Mouse (Mus musculus) neural tube, embryonic 10.5 days (tissue): ENCODE data around the gene Gp2.

ENCODE experiments used
- DNase-seq: peaks from one replicate; pipeline ENCODE4 v3.0.0-alpha.2; 2017; ENCODE audit warnings: low spot score; ENCODE audit errors: extremely low spot score

Gp2 gene

GRCm38 (mm10) chr7:119459185-119459584 lies at the start of gene Gp2:
Gp2 (minus strand) TSS chr7:119459285.
- no peak for DNase-seq

GRCm38 (mm10) chr7:119490041-119490780 lies 31.1 kb upstream of the Gp2 start:
- DNase-seq, result no peak

DNA sequence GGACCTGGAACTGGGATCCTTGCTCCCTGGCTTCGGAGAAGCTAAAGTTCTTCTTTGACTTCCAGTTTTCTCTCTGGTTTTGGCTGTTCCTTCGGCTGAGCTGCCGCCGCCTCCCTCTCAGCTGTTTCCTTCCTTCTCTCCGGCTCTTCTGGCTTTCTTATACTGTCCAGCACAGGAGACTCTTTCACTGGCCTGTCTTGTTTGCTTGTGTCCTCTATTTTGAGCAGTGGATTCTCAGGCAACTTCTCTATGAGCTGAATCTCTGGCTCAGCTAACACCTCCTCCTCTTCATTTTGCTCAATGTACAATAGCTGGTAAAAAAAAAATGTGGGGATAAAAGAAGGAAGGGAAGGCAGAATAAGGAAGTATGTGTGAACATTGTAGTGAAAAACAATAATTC lies 27.6 kb upstream of the Gp2 start:
- DNase-seq, result no peak

- DNase-seq, result no peak
These were observed 25.1 kb upstream of the Gp2 start for GRCm38 (mm10) chr7:119484154-119484553.

DNA sequence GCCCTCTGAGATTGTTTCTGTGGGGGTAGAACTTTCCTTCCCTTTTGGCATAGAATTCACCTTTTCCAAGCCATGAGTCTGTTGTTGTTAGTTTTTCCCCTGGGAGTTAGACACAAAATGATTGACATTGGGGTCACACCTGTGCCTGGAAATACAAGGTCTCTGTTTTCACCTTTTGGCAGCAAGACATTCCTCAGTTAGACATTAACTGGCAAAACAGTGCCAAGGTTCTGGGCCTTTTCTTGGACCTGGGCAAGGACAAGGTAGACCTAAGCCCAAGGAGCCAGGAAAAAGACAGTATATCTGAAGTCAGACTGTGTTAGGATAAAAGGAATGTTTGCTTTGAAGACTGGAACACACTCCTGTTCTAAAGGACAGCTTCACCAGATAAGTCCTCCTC lies 20.2 kb upstream of the Gp2 start, which contains the start of gene Umod:
TSS of gene Umod (minus strand) at position 27 of the 400 bp plus-strand sequence.
- no peak for DNase-seq

GRCm38 (mm10) chr7:119476500-119477389 lies 17.7 kb upstream of the Gp2 start:
- no peak for DNase-seq

DNA sequence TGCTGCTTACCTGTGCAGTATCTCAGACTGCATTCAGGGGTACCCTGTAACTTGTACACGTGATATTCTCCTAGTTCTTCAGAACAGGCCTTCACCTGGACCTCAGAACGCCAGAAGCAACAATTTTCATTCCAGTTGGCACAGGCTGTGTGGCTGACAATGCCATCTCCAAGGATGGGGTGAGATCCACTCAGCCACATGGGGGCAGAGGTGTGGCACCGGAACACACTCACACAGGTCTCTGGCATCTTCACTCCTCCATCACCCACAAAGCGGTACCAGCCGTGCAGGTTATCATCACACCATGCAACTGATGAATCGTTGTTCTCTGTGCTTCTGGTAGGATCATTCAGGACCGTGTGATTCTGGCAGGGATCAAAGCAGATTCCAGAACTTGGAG lies 4.9 kb downstream of the Gp2 start:
- no peak for DNase-seq

DNA sequence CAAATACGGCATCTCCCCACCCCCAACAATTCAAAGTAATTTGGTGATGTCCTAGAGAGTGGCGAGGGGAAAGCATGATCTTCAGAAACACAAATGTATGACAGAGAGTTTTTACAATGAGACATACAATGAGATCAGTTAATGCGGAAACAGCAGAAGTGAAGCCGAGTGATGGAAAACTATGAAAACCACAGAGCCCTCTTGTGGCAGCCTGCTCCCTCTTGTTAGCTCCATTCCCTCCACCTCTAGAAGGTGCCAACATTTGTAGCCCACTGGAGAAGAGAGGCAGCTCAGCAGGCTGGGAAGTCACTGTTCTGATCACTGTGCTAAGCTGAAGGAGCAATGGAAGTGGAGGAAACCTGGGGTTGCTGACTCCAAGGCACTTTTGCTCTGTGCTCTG lies 15.2 kb downstream of the Gp2 start:
- DNase-seq, result no peak

DNA sequence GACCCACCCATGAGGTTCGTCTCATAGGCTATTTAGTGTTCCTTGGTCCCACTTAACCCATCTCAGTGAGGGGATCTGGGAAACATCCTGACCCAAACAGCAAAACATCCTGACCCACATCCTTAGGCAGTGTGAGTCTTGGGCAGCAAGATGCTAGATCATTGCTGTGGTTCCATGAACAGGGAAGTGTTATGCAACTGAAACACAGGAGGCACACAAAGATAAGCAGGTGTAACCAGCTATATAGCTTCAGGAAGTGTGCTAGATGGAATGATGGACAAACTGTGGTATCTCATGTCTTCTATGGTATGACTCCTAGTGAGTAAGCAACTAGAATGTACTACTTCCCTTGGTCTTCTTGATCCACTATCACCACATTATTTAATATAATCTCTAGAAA lies 17.1 kb downstream of the Gp2 start:
- DNase-seq, result no peak

GRCm38 (mm10) chr7:119427180-119427616 lies 31.9 kb downstream of the Gp2 start:
- DNase-seq, result peak; percentile 45

DNA sequence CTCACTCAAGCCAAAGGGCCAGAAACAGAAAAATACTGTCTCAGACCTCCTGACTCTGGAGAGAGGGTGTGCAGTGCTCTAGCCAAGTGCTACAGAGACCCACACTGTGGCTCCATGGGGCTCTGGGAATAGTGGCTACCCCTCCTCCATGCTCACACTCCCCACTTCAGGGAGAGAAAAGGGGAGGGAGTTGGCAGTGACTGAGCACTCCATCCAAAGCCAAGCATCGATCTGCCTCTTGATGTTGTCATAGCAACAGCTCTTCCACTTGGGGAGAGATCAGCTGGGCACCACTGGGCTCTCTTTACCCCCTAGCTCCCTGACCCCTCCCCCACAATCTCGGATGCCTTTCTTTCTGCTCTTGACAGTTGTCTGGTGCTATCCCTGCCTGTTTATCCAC lies 38.4 kb downstream of the Gp2 start:
- no peak for DNase-seq

GRCm38 (mm10) chr7:119418523-119418922 lies 40.6 kb downstream of the Gp2 start:
- DNase-seq, result no peak

DNA sequence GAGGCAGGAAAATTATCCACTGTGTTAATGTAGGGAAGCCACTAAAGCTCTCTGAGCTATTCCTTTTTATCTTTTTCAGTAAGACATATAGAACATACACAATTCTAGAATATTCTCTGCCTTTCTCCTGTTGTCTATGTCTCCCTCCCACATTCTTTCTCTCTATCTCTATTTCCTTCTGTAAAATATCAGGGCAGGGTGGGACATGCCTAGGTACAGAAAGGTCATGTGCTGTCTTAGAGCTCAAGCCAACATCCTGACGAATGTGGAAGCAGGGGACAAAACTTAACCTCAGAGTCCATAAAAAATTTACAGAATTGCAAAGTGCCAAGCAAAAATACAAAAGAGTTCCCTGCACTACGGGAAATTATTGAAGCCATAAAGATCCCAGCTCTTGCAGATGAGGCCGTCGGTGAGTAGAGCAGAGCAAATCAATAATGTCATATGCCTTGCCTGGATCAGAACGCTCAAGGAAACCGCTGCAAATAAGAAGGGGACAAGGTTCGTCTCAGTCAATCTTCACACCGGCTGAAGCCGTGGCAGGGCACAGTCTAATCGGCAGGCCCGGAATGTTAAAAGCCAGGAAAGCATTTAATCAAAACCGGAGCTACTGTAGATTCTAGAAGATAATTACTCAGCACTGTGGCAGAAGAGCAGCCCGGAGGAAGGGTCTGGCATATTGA lies 64.9 kb downstream of the Gp2 start:
- no peak for DNase-seq
